Mouse (Mus musculus): Measurements from ENCODE around the gene Fhl3. TPM values are rescaled to one million over a fixed set of nuclear protein-coding genes. Genes with fewer than 3 reads are reported as not detected.

The Fhl3 gene
- polyA plus RNA-seq, 1 experiment: 114 TPM

GRCm38 (mm10) chr4:124672347-124673320 is 27.9 kb upstream of the Fhl3 start:
- no peak overlapping the region for H3K27ac ChIP-seq (ENCODE audit: control insufficient read depth, insufficient read depth, low read depth, low read length, poor library complexity)
- TF ChIP-seq POLR2A (IDR thresholded peaks at IDR 0.05; ENCODE audit: borderline replicate concordance, control insufficient read depth, low read depth, low read length) (no peak), CTCF (IDR thresholded peaks at IDR 0.05; ENCODE audit: control insufficient read depth, insufficient read depth, low read length) (no peak)
- no peak overlapping the region for H3K4me3 ChIP-seq (replicated peaks; ENCODE audit: control insufficient read depth, low read depth, low read length)
- H3K4me1 ChIP-seq (ENCODE audit: control insufficient read depth, insufficient read depth, low read length): no peaks in the 10 kb centered on the region
- WGBS: 13% methylated on average over 31 of the region's 31 CpGs

GRCm38 (mm10) chr4:124674334-124675032 is 26.0 kb upstream of the Fhl3 start:
- no peak for TF ChIP-seq POLR2A (IDR thresholded peaks at IDR 0.05; ENCODE audit: borderline replicate concordance, control insufficient read depth, low read depth, low read length)
- TF ChIP-seq CTCF (IDR thresholded peaks at IDR 0.05; ENCODE audit: control insufficient read depth, insufficient read depth, low read length): no peak
- 81% methylated on average over 17 of the region's 17 CpGs for WGBS
- H3K4me3 ChIP-seq (replicated peaks; ENCODE audit: control insufficient read depth, low read depth, low read length): no peak overlapping the region
- no peaks in the 10 kb centered on the region for H3K4me1 ChIP-seq (ENCODE audit: control insufficient read depth, insufficient read depth, low read length)
- no peak overlapping the region for H3K27ac ChIP-seq (ENCODE audit: control insufficient read depth, insufficient read depth, low read depth, low read length, poor library complexity)

GRCm38 (mm10) chr4:124675037-124675436 is 25.5 kb upstream of the Fhl3 start:
- H3K4me1 ChIP-seq (ENCODE audit: control insufficient read depth, insufficient read depth, low read length): no peaks in the 10 kb centered on the region
- H3K4me3 ChIP-seq (replicated peaks; ENCODE audit: control insufficient read depth, low read depth, low read length): no peak overlapping the region
- no peak overlapping the region for H3K27ac ChIP-seq (ENCODE audit: control insufficient read depth, insufficient read depth, low read depth, low read length, poor library complexity)
- TF ChIP-seq POLR2A (IDR thresholded peaks at IDR 0.05; ENCODE audit: borderline replicate concordance, control insufficient read depth, low read depth, low read length) (no peak), CTCF (IDR thresholded peaks at IDR 0.05; ENCODE audit: control insufficient read depth, insufficient read depth, low read length) (peak; percentile 75)
- 10% methylated on average over 4 of the region's 4 CpGs for WGBS

GRCm38 (mm10) chr4:124675958-124676357 is 24.5 kb upstream of the Fhl3 start:
- H3K4me1 ChIP-seq (ENCODE audit: control insufficient read depth, insufficient read depth, low read length): no peaks in the 10 kb centered on the region
- no peak overlapping the region for H3K4me3 ChIP-seq (replicated peaks; ENCODE audit: control insufficient read depth, low read depth, low read length)
- no peak overlapping the region for H3K27ac ChIP-seq (ENCODE audit: control insufficient read depth, insufficient read depth, low read depth, low read length, poor library complexity)
- 87% methylated on average over 6 of the region's 6 CpGs for WGBS
- no peak for TF ChIP-seq POLR2A (IDR thresholded peaks at IDR 0.05; ENCODE audit: borderline replicate concordance, control insufficient read depth, low read depth, low read length)
- no peak for TF ChIP-seq CTCF (IDR thresholded peaks at IDR 0.05; ENCODE audit: control insufficient read depth, insufficient read depth, low read length)

GRCm38 (mm10) chr4:124682270-124682669 is 18.2 kb upstream of the Fhl3 start:
- TF ChIP-seq POLR2A (IDR thresholded peaks at IDR 0.05; ENCODE audit: borderline replicate concordance, control insufficient read depth, low read depth, low read length): no peak
- no peak for TF ChIP-seq CTCF (IDR thresholded peaks at IDR 0.05; ENCODE audit: control insufficient read depth, insufficient read depth, low read length)
- H3K4me3 ChIP-seq (replicated peaks; ENCODE audit: control insufficient read depth, low read depth, low read length): no peak overlapping the region
- no peaks in the 10 kb centered on the region for H3K4me1 ChIP-seq (ENCODE audit: control insufficient read depth, insufficient read depth, low read length)
- WGBS: 38% methylated on average over 7 of the region's 7 CpGs
- H3K27ac ChIP-seq (ENCODE audit: control insufficient read depth, insufficient read depth, low read depth, low read length, poor library complexity): no peak overlapping the region

- Histone ChIP-seq H3K4me3 (replicated peaks; ENCODE audit: control insufficient read depth, low read depth, low read length) (no peak overlapping the region), H3K4me1 (ENCODE audit: control insufficient read depth, insufficient read depth, low read length) (no peaks in the 10 kb centered on the region), H3K27ac (ENCODE audit: control insufficient read depth, insufficient read depth, low read depth, low read length, poor library complexity) (no peak overlapping the region)
- TF ChIP-seq CTCF (IDR thresholded peaks at IDR 0.05; ENCODE audit: control insufficient read depth, insufficient read depth, low read length): no peak
- WGBS: 56% methylated on average over 4 of the region's 4 CpGs
Observed at GRCm38 (mm10) chr4:124683474-124683873, 17.0 kb upstream of the Fhl3 start.

GRCm38 (mm10) chr4:124685004-124685403 is 15.5 kb upstream of the Fhl3 start:
- TF ChIP-seq CTCF (IDR thresholded peaks at IDR 0.05; ENCODE audit: control insufficient read depth, insufficient read depth, low read length): no peak
- TF ChIP-seq POLR2A (IDR thresholded peaks at IDR 0.05; ENCODE audit: borderline replicate concordance, control insufficient read depth, low read depth, low read length): no peak
- WGBS: 77% methylated on average over 4 of the region's 4 CpGs
- Histone ChIP-seq H3K4me3 (replicated peaks; ENCODE audit: control insufficient read depth, low read depth, low read length) (no peak overlapping the region), H3K4me1 (ENCODE audit: control insufficient read depth, insufficient read depth, low read length) (no peaks in the 10 kb centered on the region), H3K27ac (ENCODE audit: control insufficient read depth, insufficient read depth, low read depth, low read length, poor library complexity) (no peak overlapping the region)

- Histone ChIP-seq H3K4me3 (replicated peaks; ENCODE audit: control insufficient read depth, low read depth, low read length) (no peak overlapping the region), H3K27ac (ENCODE audit: control insufficient read depth, insufficient read depth, low read depth, low read length, poor library complexity) (no peak overlapping the region), H3K4me1 (ENCODE audit: control insufficient read depth, insufficient read depth, low read length) (no peaks in the 10 kb centered on the region)
- WGBS: 77% methylated on average over 8 of the region's 8 CpGs
- no peak for TF ChIP-seq CTCF (IDR thresholded peaks at IDR 0.05; ENCODE audit: control insufficient read depth, insufficient read depth, low read length)
- TF ChIP-seq POLR2A (IDR thresholded peaks at IDR 0.05; ENCODE audit: borderline replicate concordance, control insufficient read depth, low read depth, low read length): no peak
Observed at GRCm38 (mm10) chr4:124685453-124685852, 15.0 kb upstream of the Fhl3 start.

Data from bone marrow, adult 2 months (tissue).